Mouse (Mus musculus): Measurements from ENCODE around the gene Fam213b.

DNA sequence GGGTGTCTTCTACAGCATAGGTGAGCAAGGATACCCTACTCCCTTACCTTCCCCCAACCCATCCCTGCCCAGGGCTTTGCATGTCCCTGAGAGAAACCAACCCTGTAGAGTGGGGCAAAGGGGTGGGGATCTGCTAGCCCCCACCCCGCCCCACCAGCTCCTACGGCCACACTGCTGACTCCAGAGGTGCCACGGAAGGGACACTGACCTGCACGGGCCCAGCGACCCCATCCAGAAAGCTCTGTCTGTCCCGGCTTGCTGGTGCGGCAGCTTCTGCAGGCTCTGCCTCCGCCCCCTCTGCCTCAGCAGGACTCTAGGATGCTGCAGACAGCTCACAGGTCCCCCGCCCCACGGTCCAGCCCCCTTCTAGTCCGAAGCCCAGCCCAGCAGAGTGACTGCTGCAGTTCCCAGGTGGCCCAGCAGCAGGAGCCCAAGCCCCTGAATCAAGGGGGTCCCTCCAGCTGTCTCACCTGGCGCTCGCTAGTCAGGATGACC is 27.1 kb downstream of the Fam213b start:
- TF ChIP-seq POLR2A (IDR thresholded peaks at IDR 0.05; ENCODE audit: low read depth, low read length) (no peak), CTCF (conservative IDR thresholded peaks at IDR 0.05; ENCODE audit: insufficient read depth, insufficient read length, low read depth, low read length) (no peak)

All from kidney, adult 2 months (tissue).